ENCODE assay signal across 12 mouse cellular contexts in genomic region chr3:67952517-67952940, GRCm38 (mm10).
DNase-seq lines count a peak whose midpoint lies in the region; ATAC-seq and TF ChIP-seq lines count a peak whose summit lies in the region.
"Had no signal": no experiment of that assay in that cellular context is flagged by ENCODE, and none has a peak within 500 bp of the region (broad histone marks: within the 10 kb centered on the region; RNA-seq: fewer than 3 reads in every experiment).

No protein-coding gene starts in this region.

- H3K9ac ChIP-seq in heart, embryonic 11.5 days (ENCODE audit: low read depth, low read length) = no peak overlapping the region
- no peak overlapping the region for H3K9ac ChIP-seq in hindbrain, embryonic 15.5 days
- H3K9ac ChIP-seq in neural tube, embryonic 14.5 days (replicated peaks; ENCODE audit: low read depth, low read length) = no peak overlapping the region
- no peak overlapping the region for H3K9ac ChIP-seq in lung, postnatal 0 days (replicated peaks; ENCODE audit: low read depth)
- H3K9ac ChIP-seq: kidney, embryonic 15.5 days; liver, embryonic 14.5 days had no signal

- no peak overlapping the region for H3K4me2 ChIP-seq in heart, embryonic 11.5 days
- H3K4me2 ChIP-seq in hindbrain, embryonic 15.5 days = no peak overlapping the region
- H3K4me2 ChIP-seq in neural tube, embryonic 14.5 days (ENCODE audit: low read depth, low read length) = no peak overlapping the region
- H3K4me2 ChIP-seq in lung, postnatal 0 days (replicated peaks; ENCODE audit: low read depth, low read length) = no peak overlapping the region
- H3K4me2 ChIP-seq: kidney, embryonic 15.5 days had no signal

- H3K27me3 ChIP-seq in heart, embryonic 11.5 days (ENCODE audit: control insufficient read depth, insufficient read depth, low read length) = no peaks in the 10 kb centered on the region
- no peaks in the 10 kb centered on the region for H3K27me3 ChIP-seq in hindbrain, embryonic 15.5 days
- no peaks in the 10 kb centered on the region for H3K27me3 ChIP-seq in neural tube, embryonic 14.5 days (ENCODE audit: control insufficient read depth, insufficient read depth, low read length)
- no peaks in the 10 kb centered on the region for H3K27me3 ChIP-seq in lung, postnatal 0 days (replicated peaks; ENCODE audit: insufficient read depth, low read length)
- H3K27me3 ChIP-seq: kidney, embryonic 15.5 days had no signal

- no peak overlapping the region for H3K4me3 ChIP-seq in heart, embryonic 11.5 days (ENCODE audit: low read depth, low read length)
- H3K4me3 ChIP-seq in hindbrain, embryonic 15.5 days = no peak overlapping the region
- no peak overlapping the region for H3K4me3 ChIP-seq in neural tube, embryonic 14.5 days (ENCODE audit: low read depth, low read length)
- H3K4me3 ChIP-seq in lung, postnatal 0 days (ENCODE audit: low read depth, low read length) = no peak overlapping the region
- H3K4me3 ChIP-seq: kidney, embryonic 15.5 days had no signal

- ATAC-seq in heart, embryonic 11.5 days (replicated peaks; ENCODE audit: insufficient number of reproducible peaks, low FRiP score, low TSS enrichment) = no peak
- peak; percentile 85 for ATAC-seq in hindbrain, embryonic 15.5 days (ENCODE audit: low FRiP score, low read depth)
- ATAC-seq in neural tube, embryonic 14.5 days (ENCODE audit: low read depth) = peak; percentile 56; the same call in 1 of the 2 replicates
- ATAC-seq in lung, postnatal 0 days = no peak

- no peak for TF ChIP-seq EP300 in lung, postnatal 0 days (IDR thresholded peaks at IDR 0.05)

- no peaks in the 10 kb centered on the region for H3K9me3 ChIP-seq in heart, embryonic 11.5 days (replicated peaks; ENCODE audit: control insufficient read depth, low read length)
- H3K9me3 ChIP-seq in hindbrain, embryonic 15.5 days = no peaks in the 10 kb centered on the region
- no peaks in the 10 kb centered on the region for H3K9me3 ChIP-seq in neural tube, embryonic 14.5 days (ENCODE audit: control insufficient read depth, low read length)
- no peaks in the 10 kb centered on the region for H3K9me3 ChIP-seq in lung, postnatal 0 days (ENCODE audit: low read length)
- H3K9me3 ChIP-seq: kidney, embryonic 15.5 days had no signal

- H3K36me3 ChIP-seq in heart, embryonic 11.5 days (ENCODE audit: control insufficient read depth, insufficient read depth, low read length) = no peaks in the 10 kb centered on the region
- H3K36me3 ChIP-seq in hindbrain, embryonic 15.5 days = no peaks in the 10 kb centered on the region
- H3K36me3 ChIP-seq in neural tube, embryonic 14.5 days (ENCODE audit: control insufficient read depth, insufficient read depth, low read length) = no peaks in the 10 kb centered on the region
- H3K36me3 ChIP-seq in lung, postnatal 0 days (ENCODE audit: insufficient read depth, low read length) = no peaks in the 10 kb centered on the region
- H3K36me3 ChIP-seq: kidney, embryonic 15.5 days had no signal

- no peak for TF ChIP-seq CTCF in lung, postnatal 0 days (IDR thresholded peaks at IDR 0.05)

- intact Hi-C loops in heart, postnatal 10 days (cut with DNase I) = no loop called here
- intact Hi-C loops in left cerebral cortex, postnatal 25 days (cut with DNase I) = no loop called here

- 38% methylated on average over 5 of the region's 5 CpGs for WGBS in heart, embryonic 11.5 days (ENCODE audit: insufficient replicate concordance)
- WGBS in hindbrain, embryonic 15.5 days = 21% methylated on average over 5 of the region's 5 CpGs
- 28% methylated on average over 5 of the region's 5 CpGs for WGBS in neural tube, embryonic 14.5 days
- WGBS in lung, postnatal 0 days = 52% methylated on average over 5 of the region's 5 CpGs

- H3K27ac ChIP-seq in heart, embryonic 11.5 days (ENCODE audit: low read depth, low read length) = no peak overlapping the region
- H3K27ac ChIP-seq in hindbrain, embryonic 15.5 days (replicated peaks) = no peak overlapping the region
- no peak overlapping the region for H3K27ac ChIP-seq in neural tube, embryonic 14.5 days (ENCODE audit: low read depth, low read length)
- no peak overlapping the region for H3K27ac ChIP-seq in lung, postnatal 0 days (ENCODE audit: low read length)
- H3K27ac ChIP-seq: kidney, embryonic 15.5 days; liver, embryonic 14.5 days; stomach, postnatal 0 days had no signal

- peaks cover 3% of the 10 kb centered on the region; the same call in 1 of the 2 replicates for H3K4me1 ChIP-seq in heart, embryonic 11.5 days (ENCODE audit: control insufficient read depth, insufficient read depth, low read length)
- H3K4me1 ChIP-seq in hindbrain, embryonic 15.5 days (replicated peaks) = peaks cover 5% of the 10 kb centered on the region
- 0 out of 2 replicates have a peak, but pooled peaks cover 4% of the 10 kb centered on the region for H3K4me1 ChIP-seq in neural tube, embryonic 14.5 days (ENCODE audit: control insufficient read depth, insufficient read depth, low read length)
- no peaks in the 10 kb centered on the region for H3K4me1 ChIP-seq in lung, postnatal 0 days (ENCODE audit: insufficient read depth, low read depth, low read length)

- DNase-seq in heart, postnatal 10 days = peak; percentile 24 to 30
- peak; percentile 5 for DNase-seq in fat pad, adult 2 months (ENCODE audit: extremely low read depth, low read depth, low spot score)
- DNase-seq in adrenal gland, postnatal 14 days = no peak
- DNase-seq in left cerebral cortex, postnatal 25 days (ENCODE audit: low spot score in 2 of 2) = no peak
- DNase-seq in lung, postnatal 0 days (ENCODE audit: low spot score) = no peak
- DNase-seq: right cerebral cortex, adult 18-20 months had no signal

Comparison
In these comparisons a context has a peak if more than half of its experiments do, and no peak if none do; other contexts are left out.
1. DNase-seq: peak in heart, postnatal 10 days (2 of 2) and fat pad, adult 2 months (single experiment); none in adrenal gland, postnatal 14 days (single experiment), left cerebral cortex, postnatal 25 days (0 of 2) and lung, postnatal 0 days (single experiment).
2. ATAC-seq: peak in hindbrain, embryonic 15.5 days (single experiment) and neural tube, embryonic 14.5 days (single experiment); none in heart, embryonic 11.5 days (single experiment) and lung, postnatal 0 days (single experiment).